Mouse (Mus musculus) liver, embryonic 16.5 days (tissue): ENCODE results near the gene Kcnq2. TPM values are rescaled to one million over a fixed set of nuclear protein-coding genes. Genes with fewer than 3 reads are reported as not detected.

Experiments used
- ATAC-seq: fragments of 200-750 bp; cut with Nextera tagmentation; 2 replicates; pipeline ENCODE4 v1.8.0; 2017; ENCODE audit warnings: low read depth, mild to moderate bottlenecking, moderate number of reproducible peaks, moderate library complexity
- H3K27ac ChIP-seq: fragments of 300-500 bp; sonication (generic); 2 replicates; pipeline ENCODE4 v1.5.1; 2014; ENCODE audit warnings: mild to moderate bottlenecking, low read length
- H3K27me3 ChIP-seq: fragments of 300-500 bp; sonication (generic); 2 replicates; pipeline ENCODE4 v1.6.1; 2014; ENCODE audit warnings: low read depth, low read length, mixed read lengths; ENCODE audit not compliant: control insufficient read depth, insufficient read depth
- H3K36me3 ChIP-seq: fragments of 300-500 bp; sonication (generic); 2 replicates; pipeline ENCODE4 v1.6.1; 2014; ENCODE audit warnings: mild to moderate bottlenecking; ENCODE audit not compliant: control insufficient read depth, insufficient read depth
- H3K4me1 ChIP-seq: fragments of 300-500 bp; sonication (generic); 2 replicates; pipeline ENCODE4 v1.6.1; 2014; ENCODE audit warnings: low read depth, low read length, mixed read lengths; ENCODE audit not compliant: control insufficient read depth
- H3K4me2 ChIP-seq: fragments of 300-500 bp; sonication (generic); 2 replicates; pipeline ENCODE4 v1.6.1; 2014; ENCODE audit warnings: low read depth, low read length, mixed read lengths
- H3K4me3 ChIP-seq: fragments of 300-500 bp; sonication (generic); 2 replicates; pipeline ENCODE4 v1.5.1; 2014; ENCODE audit warnings: low read depth, mild to moderate bottlenecking, low read length
- H3K9ac ChIP-seq: fragments of 300-500 bp; sonication (generic); 2 replicates; pipeline ENCODE4 v1.6.1; 2014; ENCODE audit warnings: low read depth, low read length
- H3K9me3 ChIP-seq: fragments of 300-500 bp; sonication (generic); replicated peaks from 2 replicates; pipeline ENCODE4 v1.6.1; 2016; ENCODE audit warnings: low read length; ENCODE audit not compliant: control insufficient read depth
- WGBS: fragments of 180-500 bp; shearing (Covaris S2); extraction: QIAGEN DNeasy Blood & Tissue Kit; methylation state at CpG from one replicate; pipeline ENCODE4 v1.1.7; 2014; ENCODE audit not compliant: insufficient replicate concordance; 5-methylcytosine and 5-hydroxymethylcytosine counted together
- polyA plus RNA-seq: library from polyadenylated mRNA; unstranded; fragments of >200 nt; fragmentation: Nextera tagmentation; extraction: Ambion mirVana; gene quantifications from 2 replicates; pipeline ENCODE4 v1.2.1, GENCODE M21; 2015

The Kcnq2 gene
- polyA plus RNA-seq: 0.16 and 0.32 TPM in 2 replicates

DNA sequence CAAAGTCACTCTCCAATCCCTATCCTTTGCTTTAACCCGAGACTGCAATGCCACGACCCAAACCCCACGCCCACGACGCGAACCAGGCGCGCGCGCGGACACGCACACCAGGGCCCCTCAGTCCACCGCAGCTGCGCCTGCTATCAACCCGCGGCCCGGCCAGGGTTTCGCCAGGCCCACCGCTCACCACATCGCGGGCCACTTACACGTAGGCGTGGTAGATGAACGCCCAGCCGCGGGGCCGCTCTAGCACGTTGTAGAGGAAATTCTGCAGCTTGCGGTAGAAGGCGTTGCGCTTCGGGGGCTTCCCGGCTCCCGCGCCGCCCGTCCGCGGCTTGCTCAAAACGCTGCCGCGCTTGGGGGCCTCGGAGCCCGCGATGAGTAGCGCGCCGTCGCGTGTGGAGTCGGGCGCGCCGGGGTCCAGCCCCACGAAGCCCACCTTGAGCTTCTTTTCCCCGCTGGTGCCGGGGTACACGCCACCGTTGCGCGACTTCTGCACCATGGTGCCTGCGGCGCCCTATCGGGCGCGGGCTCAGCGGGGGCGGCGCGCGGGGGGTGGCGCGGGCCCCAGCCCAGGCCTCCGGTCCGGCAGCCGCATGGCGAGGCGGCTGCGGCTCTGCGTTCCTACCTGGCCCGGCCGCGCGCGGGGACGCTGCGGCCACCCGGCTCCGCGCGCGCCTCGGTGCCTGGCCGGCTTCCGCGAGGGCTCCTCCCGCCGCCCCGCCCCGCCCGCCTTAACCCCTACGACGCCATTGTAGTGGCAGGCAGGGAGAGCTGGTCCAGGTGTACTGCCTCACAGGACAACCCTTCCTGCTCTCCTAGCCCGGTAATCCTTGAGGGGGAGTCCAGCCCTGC, at the start of gene Kcnq2:
TSS of gene Kcnq2 (minus strand) at position 710 of the 855 bp plus-strand sequence.
- Histone ChIP-seq H3K9me3 (no peaks in the 10 kb centered on the region), H3K9ac (no peak within 1 kb of the TSS), H3K4me1 (no peaks in the 10 kb centered on the region; the same call in 1 of the 2 replicates), H3K4me2 (peak within 1 kb of the TSS; percentile 33), H3K4me3 (peak within 1 kb of the TSS; percentile 26; the same call in 1 of the 2 replicates), H3K36me3 (no peaks in the 10 kb centered on the region), H3K27ac (no peak within 1 kb of the TSS), H3K27me3 (peaks cover 39% of the 10 kb centered on the region)
- ATAC-seq: no peak
- WGBS: 1% methylated on average over 104 of the region's 104 CpGs

DNA sequence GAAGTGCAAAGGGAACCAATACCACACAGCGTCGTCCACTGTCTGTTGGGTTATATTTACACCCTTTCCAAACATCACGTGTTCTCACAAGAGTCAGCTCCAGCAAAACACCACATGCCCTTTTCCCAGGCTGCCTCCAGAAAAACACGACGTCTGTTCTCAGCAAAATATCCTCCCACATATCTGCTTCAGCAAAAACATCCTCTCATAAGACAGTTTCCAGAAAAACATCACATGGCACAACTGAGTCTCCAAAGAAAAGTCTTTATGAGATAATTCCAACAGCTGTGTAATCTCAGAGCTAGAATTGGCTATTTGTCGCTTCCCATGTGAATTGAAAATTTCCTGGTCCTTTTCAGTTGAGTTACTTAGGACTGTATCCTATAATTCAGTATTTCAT, 45.8 kb upstream of the Kcnq2 start:
- no peaks in the 10 kb centered on the region for H3K9me3 ChIP-seq
- no peak overlapping the region for H3K4me2 ChIP-seq
- no peak overlapping the region for H3K27ac ChIP-seq
- H3K9ac ChIP-seq: no peak overlapping the region
- H3K4me3 ChIP-seq: no peak overlapping the region
- 53% methylated on average over 6 of the region's 6 CpGs for WGBS
- H3K36me3 ChIP-seq: no peaks in the 10 kb centered on the region
- H3K27me3 ChIP-seq: peaks cover 4% of the 10 kb centered on the region
- no peak for ATAC-seq
- no peaks in the 10 kb centered on the region for H3K4me1 ChIP-seq

GRCm38 (mm10) chr2:181178471-181178870, 43.4 kb upstream of the Kcnq2 start:
- Histone ChIP-seq H3K9ac (no peak overlapping the region), H3K4me2 (no peak overlapping the region), H3K4me3 (no peak overlapping the region), H3K4me1 (no peaks in the 10 kb centered on the region), H3K27me3 (no peaks in the 10 kb centered on the region), H3K36me3 (no peaks in the 10 kb centered on the region), H3K9me3 (no peaks in the 10 kb centered on the region), H3K27ac (no peak overlapping the region)
- 42% methylated on average over 5 of the region's 5 CpGs for WGBS
- ATAC-seq: no peak

GRCm38 (mm10) chr2:181178015-181178414, 42.9 kb upstream of the Kcnq2 start:
- H3K36me3 ChIP-seq: no peaks in the 10 kb centered on the region
- H3K4me3 ChIP-seq: no peak overlapping the region
- H3K4me2 ChIP-seq: no peak overlapping the region
- H3K27me3 ChIP-seq: no peaks in the 10 kb centered on the region
- H3K9me3 ChIP-seq: no peaks in the 10 kb centered on the region
- no peaks in the 10 kb centered on the region for H3K4me1 ChIP-seq
- no peak overlapping the region for H3K9ac ChIP-seq
- ATAC-seq: no peak
- H3K27ac ChIP-seq: no peak overlapping the region
- 41% methylated on average over 3 of the region's 3 CpGs for WGBS

DNA sequence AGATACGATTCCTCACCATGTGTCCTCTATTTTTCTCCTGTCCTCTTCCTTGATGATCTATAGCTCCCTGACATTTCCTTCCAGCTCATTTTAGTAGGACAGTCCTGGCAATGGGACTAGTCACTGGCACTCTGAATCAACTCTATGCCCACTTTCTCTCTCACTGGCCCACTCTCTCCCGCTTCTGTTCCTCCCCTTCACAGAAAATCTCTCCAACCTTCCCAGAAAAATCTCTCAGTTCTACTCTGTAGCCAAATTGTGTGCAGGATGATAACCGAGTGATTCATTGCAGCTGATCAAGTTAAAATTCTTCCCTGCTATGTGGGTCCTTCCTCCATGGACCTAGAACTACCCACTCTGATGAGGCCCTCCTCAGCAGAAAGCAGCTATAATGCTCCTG, 39.5 kb upstream of the Kcnq2 start:
- H3K36me3 ChIP-seq: no peaks in the 10 kb centered on the region
- H3K4me3 ChIP-seq: no peak overlapping the region
- ATAC-seq: no peak
- H3K4me1 ChIP-seq: no peaks in the 10 kb centered on the region
- no peak overlapping the region for H3K4me2 ChIP-seq
- no peak overlapping the region for H3K27ac ChIP-seq
- H3K9me3 ChIP-seq: no peaks in the 10 kb centered on the region
- no peak overlapping the region for H3K9ac ChIP-seq
- 69% methylated on average over 3 of the region's 3 CpGs for WGBS
- no peaks in the 10 kb centered on the region for H3K27me3 ChIP-seq

GRCm38 (mm10) chr2:181166469-181166868, 31.4 kb upstream of the Kcnq2 start:
- Histone ChIP-seq H3K9ac (no peak overlapping the region), H3K9me3 (no peaks in the 10 kb centered on the region), H3K4me3 (no peak overlapping the region), H3K27ac (no peak overlapping the region), H3K36me3 (no peaks in the 10 kb centered on the region), H3K4me1 (no peaks in the 10 kb centered on the region), H3K4me2 (no peak overlapping the region), H3K27me3 (no peaks in the 10 kb centered on the region)
- ATAC-seq: no peak
- WGBS: 69% methylated on average over 5 of the region's 5 CpGs

DNA sequence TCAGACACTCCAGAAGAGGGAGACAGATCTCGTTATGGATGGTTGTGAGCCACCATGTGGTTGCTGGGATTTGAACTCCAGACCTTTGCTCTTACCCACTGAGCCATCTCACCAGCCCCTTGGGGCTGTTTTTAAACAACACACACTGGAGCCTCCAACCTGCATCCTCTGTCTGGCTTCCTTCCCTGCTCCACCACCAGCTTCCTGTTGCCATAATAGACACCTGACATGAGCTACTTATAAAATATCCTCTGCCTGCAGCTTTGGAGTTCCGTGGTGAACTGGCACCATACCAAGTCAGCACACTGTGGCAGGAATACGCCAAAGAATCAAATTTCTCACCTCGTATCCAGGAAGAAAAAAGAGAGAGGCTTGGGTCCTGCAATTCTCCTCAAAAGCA, 25.7 kb upstream of the Kcnq2 start:
- no peaks in the 10 kb centered on the region for H3K36me3 ChIP-seq
- no peak overlapping the region for H3K4me2 ChIP-seq
- H3K4me1 ChIP-seq: no peaks in the 10 kb centered on the region
- H3K4me3 ChIP-seq: no peak overlapping the region
- H3K9ac ChIP-seq: no peak overlapping the region
- 42% methylated on average over 4 of the region's 4 CpGs for WGBS
- no peaks in the 10 kb centered on the region for H3K9me3 ChIP-seq
- no peak overlapping the region for H3K27ac ChIP-seq
- H3K27me3 ChIP-seq: peaks cover 20% of the 10 kb centered on the region
- ATAC-seq: no peak

DNA sequence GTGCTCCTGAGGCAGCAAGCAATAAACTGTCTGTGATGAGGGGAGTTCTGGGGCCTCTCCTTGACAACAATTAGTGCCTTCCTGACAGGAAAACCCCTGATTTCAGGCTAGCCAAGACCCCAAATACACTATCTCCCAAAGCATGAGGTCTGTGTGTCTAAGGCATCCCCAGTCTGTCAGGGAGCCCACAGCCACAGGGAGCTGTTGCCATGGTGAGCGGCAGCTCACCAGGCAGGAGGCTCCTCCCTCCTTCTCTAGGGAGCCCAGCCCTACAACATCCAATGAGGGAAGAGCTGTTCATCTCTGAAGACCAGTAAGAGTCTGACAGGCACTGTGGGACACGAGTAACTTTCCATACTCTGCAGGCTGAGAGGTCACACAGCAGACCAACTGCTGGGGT, 24.7 kb upstream of the Kcnq2 start:
- Histone ChIP-seq H3K4me3 (no peak overlapping the region), H3K27ac (no peak overlapping the region), H3K27me3 (peaks cover 21% of the 10 kb centered on the region), H3K4me2 (no peak overlapping the region), H3K9me3 (no peaks in the 10 kb centered on the region), H3K4me1 (no peaks in the 10 kb centered on the region), H3K36me3 (no peaks in the 10 kb centered on the region), H3K9ac (no peak overlapping the region)
- peak; percentile 24; the same call in 1 of the 2 replicates for ATAC-seq
- WGBS: 2% methylated on average over 2 of the region's 2 CpGs

DNA sequence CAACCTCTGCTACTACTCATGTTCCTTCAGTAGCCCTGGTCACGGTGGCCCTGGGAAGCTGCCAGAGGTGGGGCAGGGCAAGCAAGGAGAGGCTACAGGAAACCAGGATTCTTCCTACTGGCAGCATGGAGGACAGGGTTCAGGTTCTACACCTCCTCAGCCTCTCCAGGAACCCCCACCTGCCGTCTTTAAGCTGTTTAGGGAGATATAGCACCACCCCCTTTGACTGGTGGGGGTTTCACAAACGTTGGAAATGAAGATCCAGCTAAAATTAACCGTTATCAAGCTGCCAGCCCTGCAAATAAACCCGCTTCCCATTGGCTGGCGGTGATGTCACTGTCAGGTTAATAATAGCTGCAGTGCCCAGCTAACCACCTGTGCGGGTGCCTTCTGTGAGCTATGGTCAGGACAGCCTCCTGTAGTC, 24.0 kb upstream of the Kcnq2 start:
- no peaks in the 10 kb centered on the region for H3K4me1 ChIP-seq
- no peaks in the 10 kb centered on the region for H3K9me3 ChIP-seq
- WGBS: 38% methylated on average over 7 of the region's 7 CpGs
- H3K4me2 ChIP-seq: no peak overlapping the region
- no peaks in the 10 kb centered on the region for H3K36me3 ChIP-seq
- no peak overlapping the region for H3K4me3 ChIP-seq
- peaks cover 21% of the 10 kb centered on the region for H3K27me3 ChIP-seq
- no peak for ATAC-seq
- no peak overlapping the region for H3K9ac ChIP-seq
- H3K27ac ChIP-seq: no peak overlapping the region
